Mouse (Mus musculus) limb, embryonic 12.5 days (tissue): ENCODE data around the gene Stk11. TPM values are rescaled to one million over a fixed set of nuclear protein-coding genes. Genes with fewer than 3 reads are reported as not detected.

Experiments used
- ATAC-seq: fragments of 200-750 bp; cut with Nextera tagmentation; 2 replicates; pipeline ENCODE4 v1.8.0; 2017; ENCODE audit warnings: low read depth, moderate TSS enrichment; ENCODE audit not compliant: insufficient number of reproducible peaks, insufficient read depth, low FRiP score, low TSS enrichment
- H3K27ac ChIP-seq: fragments of 300-500 bp; sonication (generic); 2 replicates; pipeline ENCODE4 v1.5.1; 2016; ENCODE audit warnings: mild to moderate bottlenecking, moderate library complexity
- H3K27me3 ChIP-seq: fragments of 300-500 bp; sonication (generic); 2 replicates; pipeline ENCODE4 v1.6.1; 2016; ENCODE audit warnings: mild to moderate bottlenecking, moderate library complexity
- H3K36me3 ChIP-seq: fragments of 300-500 bp; sonication (generic); 2 replicates; pipeline ENCODE4 v1.6.1; 2016; ENCODE audit warnings: mild to moderate bottlenecking, moderate library complexity
- H3K4me1 ChIP-seq: fragments of 300-500 bp; sonication (generic); replicated peaks from 2 replicates; pipeline ENCODE4 v1.6.1; 2016
- H3K4me2 ChIP-seq: fragments of 300-500 bp; sonication (generic); 2 replicates; pipeline ENCODE4 v1.6.1; 2016; ENCODE audit warnings: mild to moderate bottlenecking, moderate library complexity
- H3K4me3 ChIP-seq: fragments of 300-500 bp; sonication (generic); replicated peaks from 2 replicates; pipeline ENCODE4 v1.5.1; 2016; ENCODE audit warnings: mild to moderate bottlenecking
- H3K9ac ChIP-seq: fragments of 300-500 bp; sonication (generic); replicated peaks from 2 replicates; pipeline ENCODE4 v1.6.1; 2016; ENCODE audit warnings: mild to moderate bottlenecking, moderate library complexity
- H3K9me3 ChIP-seq: fragments of 300-500 bp; sonication (generic); 2 replicates; pipeline ENCODE4 v1.6.1; 2016; ENCODE audit warnings: mild to moderate bottlenecking, moderate library complexity
- WGBS: fragments of 180-500 bp; shearing (Covaris S2); methylation state at CpG from one replicate; pipeline ENCODE4 v1.1.7; 2016; 5-methylcytosine and 5-hydroxymethylcytosine counted together
- polyA plus RNA-seq: library from polyadenylated mRNA; unstranded; fragments of >200 nt; fragmentation: Nextera tagmentation; extraction: Ambion mirVana; gene quantifications from 2 replicates; pipeline ENCODE4 v1.2.1, GENCODE M21; 2016

Stk11 gene
- polyA plus RNA-seq, 1 experiment from 2014 or later: 18.1 TPM

DNA sequence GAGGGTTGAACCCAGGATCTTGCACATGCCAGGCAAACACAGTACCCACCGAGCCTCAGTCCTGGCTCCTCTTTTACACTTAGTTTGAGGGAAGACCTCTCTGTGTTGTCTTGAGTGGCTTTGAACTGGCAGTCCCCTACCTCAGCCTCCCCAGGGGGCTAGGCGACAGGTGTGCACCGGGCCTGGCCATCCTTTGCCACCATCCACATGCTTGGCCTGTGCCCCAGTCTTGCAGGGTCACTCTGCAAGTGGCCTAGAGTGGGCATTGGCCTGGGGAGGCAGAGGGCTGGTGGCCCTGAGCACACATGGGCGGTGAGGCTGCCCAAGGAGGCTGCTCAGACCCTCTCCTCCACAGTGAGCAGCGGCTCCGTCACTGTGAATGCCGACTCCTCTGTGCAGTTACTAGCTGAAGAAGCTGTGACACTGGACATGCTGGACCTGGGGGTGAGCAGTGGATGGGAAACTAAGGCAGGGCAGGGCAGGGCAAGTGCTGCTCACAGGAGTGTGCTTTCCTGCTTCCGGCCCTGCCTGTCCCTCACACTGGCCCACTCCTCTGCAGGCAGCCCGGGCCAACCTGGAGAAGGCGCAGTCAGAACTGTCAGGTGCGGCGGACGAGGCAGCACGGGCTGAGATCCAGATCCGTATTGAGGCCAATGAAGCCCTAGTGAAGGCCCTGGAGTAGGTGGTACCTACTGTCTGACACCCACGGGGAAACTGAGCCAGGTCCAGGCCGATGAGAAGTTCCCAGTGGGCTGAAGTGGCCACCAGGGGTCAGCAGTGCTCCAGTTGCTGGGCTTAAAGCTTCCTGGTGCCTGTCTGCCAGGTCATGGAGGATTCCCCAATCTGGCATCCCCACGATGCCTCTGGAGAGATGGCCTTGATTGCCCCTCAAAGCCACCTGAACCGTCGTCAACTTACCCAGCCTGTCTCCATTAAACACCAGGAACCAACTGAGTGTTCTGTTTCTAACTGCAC, 29.5 kb downstream of the Stk11 start:
- ATAC-seq: no peak
- Histone ChIP-seq H3K27ac (no peak overlapping the region), H3K36me3 (peaks cover 40% of the 10 kb centered on the region), H3K4me2 (no peak overlapping the region), H3K4me3 (peak overlapping the region; percentile 10; the same call in 1 of the 2 replicates), H3K9ac (peak overlapping the region; percentile 12; the same call in 1 of the 2 replicates), H3K9me3 (no peaks in the 10 kb centered on the region), H3K27me3 (peaks cover 6% of the 10 kb centered on the region; the same call in 1 of the 2 replicates), H3K4me1 (peaks cover 39% of the 10 kb centered on the region)
- 78% methylated on average over 20 of the region's 20 CpGs for WGBS

DNA sequence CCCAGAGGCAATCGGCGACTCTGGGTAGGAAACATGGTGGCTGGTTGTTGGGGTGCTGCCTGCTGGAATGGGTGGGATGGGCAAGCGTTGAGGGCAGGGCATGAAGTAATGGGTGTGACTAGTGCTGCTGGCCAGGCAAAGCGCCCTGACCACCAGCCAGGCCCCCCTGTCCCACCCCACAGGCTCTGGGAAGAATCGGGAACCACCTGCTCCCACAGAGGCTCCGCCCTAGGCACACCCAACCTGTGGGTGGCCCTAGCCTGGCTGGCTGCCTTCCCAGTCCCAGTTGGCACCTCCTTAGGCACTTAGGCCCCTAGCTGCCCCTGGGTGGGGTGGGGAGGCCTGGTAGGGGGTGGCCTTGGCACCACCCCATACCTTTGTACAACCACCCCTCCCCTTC, 30.3 kb downstream of the Stk11 start:
- peaks cover 47% of the 10 kb centered on the region for H3K36me3 ChIP-seq
- peak overlapping the region; percentile 10; the same call in 1 of the 2 replicates for H3K4me3 ChIP-seq
- H3K4me1 ChIP-seq: peaks cover 35% of the 10 kb centered on the region
- no peak overlapping the region for H3K27ac ChIP-seq
- H3K4me2 ChIP-seq: no peak overlapping the region
- H3K9me3 ChIP-seq: no peaks in the 10 kb centered on the region
- 0 out of 2 replicates have a peak overlapping the region, but pooled peaks have one; percentile 12 for H3K9ac ChIP-seq
- H3K27me3 ChIP-seq: no peaks in the 10 kb centered on the region
- ATAC-seq: no peak
- WGBS: 84% methylated on average over 6 of the region's 6 CpGs

DNA sequence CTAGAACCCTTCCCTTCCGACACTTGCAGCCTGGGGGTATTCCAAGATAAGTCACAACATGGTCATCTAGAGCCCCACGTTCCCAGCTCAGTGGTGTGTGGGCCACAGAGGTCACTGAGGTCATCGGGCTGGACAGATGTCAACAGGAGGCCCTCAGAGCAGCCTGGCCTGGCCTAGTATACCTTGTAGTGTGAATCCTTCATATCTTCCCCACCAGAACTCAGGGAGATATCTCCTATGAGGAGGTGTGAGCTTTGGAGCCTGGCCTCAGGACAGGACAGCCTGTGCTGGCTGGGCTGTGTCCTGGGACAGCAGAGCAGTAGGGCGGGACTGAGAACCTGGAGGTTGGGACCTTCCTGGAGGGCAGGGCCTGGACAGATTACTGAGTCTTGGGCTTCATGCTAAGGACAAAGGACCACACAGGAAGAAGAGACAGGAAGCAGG, 31.0 kb downstream of the Stk11 start:
- no peak overlapping the region for H3K9ac ChIP-seq

DNA sequence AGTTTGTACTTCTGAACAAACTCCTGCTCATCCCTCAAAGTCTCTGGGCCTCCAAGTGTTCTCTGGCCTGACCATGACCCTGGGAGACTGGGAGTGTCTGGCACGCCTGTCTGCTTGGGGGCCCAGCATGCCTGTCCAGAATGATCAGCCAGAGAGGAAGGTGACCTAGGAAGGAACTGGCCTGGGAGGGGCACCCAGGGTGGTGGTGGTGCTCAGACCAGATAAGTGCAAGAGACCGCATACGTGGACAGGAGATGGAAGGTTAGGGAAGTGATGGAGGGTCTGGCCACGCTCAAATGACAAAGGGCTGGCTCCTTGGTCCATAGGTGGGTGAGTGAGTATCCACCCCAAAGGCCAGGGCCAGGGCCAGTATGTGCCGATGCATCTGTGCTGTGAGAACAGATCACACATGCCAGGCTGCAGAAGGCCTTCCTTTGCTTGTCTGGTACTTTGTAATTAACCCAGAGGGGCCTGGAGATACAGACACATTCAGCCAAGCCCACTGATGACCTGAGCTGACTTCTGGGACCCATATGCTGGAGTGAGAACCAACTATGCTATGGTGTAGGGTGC, 31.6 kb downstream of the Stk11 start:
- peak overlapping the region; percentile 99 for H3K27ac ChIP-seq
- H3K4me2 ChIP-seq: peak overlapping the region; percentile 59
- H3K4me3 ChIP-seq: peak overlapping the region; percentile 97
- peak overlapping the region; percentile 90 for H3K9ac ChIP-seq
- no peaks in the 10 kb centered on the region for H3K9me3 ChIP-seq
- no peak for ATAC-seq
- peaks cover 35% of the 10 kb centered on the region for H3K4me1 ChIP-seq
- 70% methylated on average over 5 of the region's 5 CpGs for whole genome bisulfite sequencing
- H3K27me3 ChIP-seq: no peaks in the 10 kb centered on the region
- H3K36me3 ChIP-seq: peaks cover 60% of the 10 kb centered on the region

More for the DNA sequence above, 31.0 kb downstream of the Stk11 start:
- Histone ChIP-seq H3K36me3 (peaks cover 54% of the 10 kb centered on the region), H3K27me3 (no peaks in the 10 kb centered on the region), H3K4me3 (0 out of 2 replicates have a peak overlapping the region, but pooled peaks have one; percentile 10), H3K4me2 (no peak overlapping the region), H3K27ac (peak overlapping the region; percentile 99; the same call in 1 of the 2 replicates), H3K9me3 (no peaks in the 10 kb centered on the region), H3K4me1 (peaks cover 31% of the 10 kb centered on the region)
- WGBS: 78% methylated on average over 4 of the region's 4 CpGs
- ATAC-seq: no peak

DNA sequence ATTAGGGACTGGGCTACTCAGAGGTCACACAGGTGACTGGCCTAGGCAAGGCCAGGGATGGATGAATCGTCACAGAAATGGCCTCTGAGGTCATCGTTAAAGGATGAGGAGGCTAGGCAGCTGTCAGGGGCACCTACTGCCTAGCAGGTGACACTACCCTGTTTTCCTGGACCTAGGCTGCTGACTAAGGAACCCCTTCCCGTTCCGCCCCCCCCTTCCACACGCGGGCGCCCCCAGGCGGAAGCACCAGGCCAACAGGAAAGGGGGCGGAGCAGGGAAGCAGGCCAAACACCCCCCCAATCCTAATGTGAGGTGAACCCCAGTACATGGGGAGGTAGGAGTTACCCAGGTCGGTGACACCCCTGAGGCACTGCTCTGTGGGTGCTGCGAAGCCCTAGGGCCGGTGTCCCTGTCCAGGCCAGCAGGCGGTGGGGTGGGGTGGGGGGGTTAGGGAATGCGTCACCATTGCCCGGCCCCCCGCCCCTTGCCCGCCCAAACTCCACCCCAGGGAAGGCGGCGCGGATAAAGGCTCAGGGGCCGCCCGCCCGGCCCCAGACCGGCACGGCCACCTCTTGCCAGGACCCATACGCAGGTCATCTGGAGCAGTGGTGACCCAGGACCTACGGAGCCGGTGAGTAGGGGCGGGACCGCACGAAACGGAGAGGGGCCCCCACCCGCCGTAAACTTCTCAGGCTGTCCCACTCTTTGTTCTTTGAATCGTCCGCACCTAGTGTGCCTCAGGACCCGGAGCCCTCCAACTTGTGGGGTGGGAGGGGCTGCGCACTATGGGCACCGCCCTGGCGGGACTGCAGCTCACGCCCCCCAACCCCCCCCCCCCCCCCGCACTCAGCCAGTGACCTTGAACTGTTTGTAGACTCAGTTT, 32.4 kb downstream of the Stk11 start, which contains the start of gene Midn:
TSS of gene Midn (plus strand) at position 554 of the 883 bp plus-strand sequence.
- Histone ChIP-seq H3K9me3 (no peaks in the 10 kb centered on the region), H3K27ac (peak within 1 kb of the TSS; percentile 99), H3K36me3 (peaks cover 68% of the 10 kb centered on the region), H3K9ac (peak within 1 kb of the TSS; percentile 90), H3K4me1 (peaks cover 37% of the 10 kb centered on the region), H3K27me3 (no peaks in the 10 kb centered on the region), H3K4me2 (peak within 1 kb of the TSS; percentile 59), H3K4me3 (peak within 1 kb of the TSS; percentile 97)
- 2% methylated on average over 41 of the region's 42 CpGs for WGBS
- ATAC-seq: peak; percentile 16

- WGBS: under 1% methylated on average over 57 of the region's 57 CpGs
- Histone ChIP-seq H3K27me3 (no peaks in the 10 kb centered on the region), H3K4me3 (peak overlapping the region; percentile 97), H3K9me3 (no peaks in the 10 kb centered on the region), H3K9ac (peak overlapping the region; percentile 90), H3K4me1 (peaks cover 44% of the 10 kb centered on the region), H3K4me2 (peak overlapping the region; percentile 59), H3K27ac (peak overlapping the region; percentile 99), H3K36me3 (peaks cover 71% of the 10 kb centered on the region)
- peak; percentile 13 for ATAC-seq
These were observed 33.1 kb downstream of the Stk11 start for GRCm38 (mm10) chr10:80148610-80149290.

DNA sequence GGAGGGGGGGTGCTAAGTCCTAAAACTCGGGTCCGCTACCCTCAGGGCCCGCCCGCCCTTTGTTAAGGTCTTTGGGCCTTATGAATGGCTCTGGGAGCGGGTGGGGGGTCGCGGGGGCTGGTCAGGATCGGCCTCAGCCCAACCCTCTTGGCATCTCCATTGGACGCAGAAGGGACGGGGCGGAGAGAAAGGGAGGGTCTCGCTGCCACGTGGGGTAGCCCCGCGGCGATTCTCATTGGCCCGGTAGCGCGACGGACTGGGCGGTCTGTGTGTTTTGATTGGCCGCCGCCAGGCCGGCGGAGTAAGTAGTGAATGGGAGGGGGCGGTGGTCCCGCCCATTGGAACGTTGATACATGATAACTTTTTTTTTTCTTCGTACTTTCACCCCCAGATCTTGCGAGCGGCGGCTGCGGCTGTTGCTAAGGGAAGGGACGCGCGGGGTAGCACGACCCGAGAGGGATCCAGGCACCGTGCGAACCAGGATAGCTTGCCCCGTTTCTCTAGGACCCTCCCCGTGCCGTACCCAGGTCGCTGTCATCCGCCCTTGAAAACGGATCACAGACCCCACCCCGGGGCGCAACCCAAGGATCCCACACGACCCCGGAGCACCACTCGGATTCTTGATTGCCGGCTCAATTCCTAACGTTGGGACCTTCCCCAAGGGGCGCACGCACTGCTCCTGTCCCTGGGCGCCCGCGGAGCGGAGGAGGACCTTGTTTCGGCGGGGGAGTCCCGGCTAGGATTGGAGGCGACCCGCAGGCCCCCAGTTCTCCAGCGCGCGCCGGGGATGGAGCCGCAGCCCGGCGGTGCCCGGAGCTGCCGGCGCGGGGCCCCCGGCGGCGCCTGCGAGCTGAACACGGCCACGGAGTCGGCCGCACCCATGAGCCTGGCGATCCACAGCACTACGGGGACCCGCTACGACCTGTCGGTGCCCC, 34.0 kb downstream of the Stk11 start:
- H3K9me3 ChIP-seq: no peaks in the 10 kb centered on the region
- peaks cover 52% of the 10 kb centered on the region for H3K4me1 ChIP-seq
- H3K9ac ChIP-seq: peak overlapping the region; percentile 100
- H3K27ac ChIP-seq: peak overlapping the region; percentile 99
- peaks cover 71% of the 10 kb centered on the region for H3K36me3 ChIP-seq
- peak overlapping the region; percentile 99 for H3K4me2 ChIP-seq
- peak overlapping the region; percentile 97 for H3K4me3 ChIP-seq
- under 1% methylated on average over 79 of the region's 88 CpGs for WGBS
- H3K27me3 ChIP-seq: no peaks in the 10 kb centered on the region
- peak; percentile 71 for ATAC-seq

- H3K9ac ChIP-seq: peak overlapping the region; percentile 100
- no peaks in the 10 kb centered on the region for H3K27me3 ChIP-seq
- under 1% methylated on average over 59 of the region's 71 CpGs for WGBS
- H3K4me1 ChIP-seq: peaks cover 59% of the 10 kb centered on the region
- H3K4me2 ChIP-seq: peak overlapping the region; percentile 99
- H3K36me3 ChIP-seq: peaks cover 71% of the 10 kb centered on the region
- H3K27ac ChIP-seq: peak overlapping the region; percentile 99
- H3K9me3 ChIP-seq: no peaks in the 10 kb centered on the region
- no peak for ATAC-seq
- H3K4me3 ChIP-seq: peak overlapping the region; percentile 97
These were observed 34.9 kb downstream of the Stk11 start for GRCm38 (mm10) chr10:80150226-80151210.
